Mouse (Mus musculus): ENCODE data around the gene Zc3h4.

DNA sequence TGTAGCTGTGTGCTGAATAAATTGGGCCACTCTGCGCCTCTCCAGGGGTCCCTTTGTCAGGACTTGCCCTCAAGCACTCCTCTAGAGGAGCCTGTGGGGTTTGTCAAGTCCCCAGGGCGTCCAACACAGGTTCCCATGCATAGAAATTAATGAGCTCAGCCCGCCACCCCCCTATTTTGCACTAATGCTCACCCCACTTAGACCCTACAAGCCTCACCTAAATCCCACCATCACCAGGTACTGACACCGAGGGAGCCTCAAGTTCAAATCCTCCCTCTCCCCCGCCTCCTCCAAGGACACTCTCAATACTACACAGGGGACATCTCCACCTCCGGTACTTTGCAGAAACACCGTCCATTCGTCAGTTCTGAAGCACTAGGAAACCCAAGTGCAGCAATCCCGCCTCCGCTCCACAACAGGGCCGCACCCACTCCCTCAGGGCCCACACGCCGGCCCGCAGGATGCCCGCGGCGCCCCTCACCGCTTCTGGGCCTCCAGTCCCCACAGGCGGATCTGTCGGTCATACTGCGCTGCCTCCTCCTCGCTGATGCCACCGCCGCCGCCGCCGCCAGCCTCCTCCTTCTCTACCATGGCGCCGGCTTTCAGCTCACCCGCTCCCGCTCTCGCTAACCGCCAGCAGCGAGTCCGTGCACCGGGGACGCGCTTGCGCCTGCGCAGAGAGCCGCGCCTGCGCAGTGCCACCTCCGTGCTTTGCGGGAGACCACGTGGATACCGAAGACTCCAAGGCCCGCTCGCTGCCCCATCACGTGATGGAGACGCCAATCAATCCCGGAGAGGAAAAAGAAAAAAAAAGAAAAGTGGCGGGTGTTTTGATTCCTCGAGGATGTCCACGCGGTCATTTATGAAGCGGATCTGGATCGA lies 13.3 kb upstream of the Zc3h4 start, which contains the start of gene Sae1:
- TF ChIP-seq CTCF (IDR thresholded peaks at IDR 0.05; ENCODE audit: extremely low read depth, insufficient read depth, insufficient read length, insufficient replicate concordance), result no peak
- peak; percentile 55 for TF ChIP-seq POLR2A (IDR thresholded peaks at IDR 0.05; ENCODE audit: low read depth, low read length)
